Mouse (Mus musculus): Measurements from ENCODE around the gene Ttc34.

The Ttc34 gene

GRCm38 (mm10) chr4:154837170-154837569 is at the start of gene Ttc34:
Gene Ttc34, plus strand, starts transcription at chr4:154837459.
- peak; percentile 21 to 32 for DNase-seq (ENCODE audit: low read depth in 1 of 2, low spot score in 2 of 2)

- DNase-seq (ENCODE audit: low read depth in 1 of 2, low spot score in 2 of 2) = no peak
These were observed 49.1 kb upstream of the Ttc34 start for GRCm38 (mm10) chr4:154787960-154788702.

- DNase-seq (ENCODE audit: low read depth in 1 of 2, low spot score in 2 of 2) = no peak
These were observed 45.4 kb upstream of the Ttc34 start for GRCm38 (mm10) chr4:154791894-154792293.

GRCm38 (mm10) chr4:154793499-154793898 is 43.8 kb upstream of the Ttc34 start:
- DNase-seq (ENCODE audit: low read depth in 1 of 2, low spot score in 2 of 2) = no peak

DNA sequence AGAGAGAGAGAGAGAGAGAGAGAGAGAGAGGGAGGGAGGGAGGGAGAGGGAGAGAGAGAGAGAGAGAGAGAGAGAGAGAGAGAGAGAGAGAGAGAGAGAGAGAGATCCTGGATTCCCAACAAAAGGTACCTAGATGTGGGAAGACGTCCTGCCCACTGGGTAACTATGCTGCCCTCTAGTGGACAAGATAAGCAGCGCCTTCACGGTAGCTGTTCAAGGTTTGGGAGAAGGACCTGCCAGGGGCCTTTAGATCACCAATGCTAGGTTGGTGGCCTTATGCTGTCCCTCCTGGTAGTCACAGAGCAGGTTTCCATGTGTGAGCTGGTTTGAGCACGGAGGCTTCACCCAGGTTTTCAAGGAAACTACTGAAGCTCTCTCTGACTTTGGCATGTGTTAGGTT is 39.4 kb upstream of the Ttc34 start:
- DNase-seq (ENCODE audit: low read depth in 1 of 2, low spot score in 2 of 2) = no peak

- DNase-seq (ENCODE audit: low read depth in 1 of 2, low spot score in 2 of 2) = no peak
These were observed 36.7 kb upstream of the Ttc34 start for GRCm38 (mm10) chr4:154800543-154800942.

DNA sequence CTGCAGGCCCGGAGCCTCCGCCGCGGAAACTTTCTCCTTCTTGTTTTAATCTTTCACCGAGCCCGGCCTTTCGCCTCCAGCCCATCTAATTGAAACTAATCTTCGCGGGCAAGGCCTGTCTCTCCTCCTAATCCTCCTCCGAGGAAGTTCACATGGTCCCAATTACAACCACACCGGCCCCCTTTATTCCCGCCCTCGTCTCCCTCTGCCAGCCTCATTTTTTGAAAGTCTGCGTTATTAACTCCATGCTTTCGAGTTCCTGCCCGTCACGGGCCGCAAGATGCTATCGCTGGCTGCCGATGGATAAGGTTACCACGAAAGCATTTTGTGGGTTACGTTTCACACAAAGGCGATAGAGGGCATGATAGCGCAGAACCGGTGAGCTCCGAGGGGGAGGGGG is 35.0 kb upstream of the Ttc34 start:
- no peak for DNase-seq (ENCODE audit: low read depth in 1 of 2, low spot score in 2 of 2)

DNA sequence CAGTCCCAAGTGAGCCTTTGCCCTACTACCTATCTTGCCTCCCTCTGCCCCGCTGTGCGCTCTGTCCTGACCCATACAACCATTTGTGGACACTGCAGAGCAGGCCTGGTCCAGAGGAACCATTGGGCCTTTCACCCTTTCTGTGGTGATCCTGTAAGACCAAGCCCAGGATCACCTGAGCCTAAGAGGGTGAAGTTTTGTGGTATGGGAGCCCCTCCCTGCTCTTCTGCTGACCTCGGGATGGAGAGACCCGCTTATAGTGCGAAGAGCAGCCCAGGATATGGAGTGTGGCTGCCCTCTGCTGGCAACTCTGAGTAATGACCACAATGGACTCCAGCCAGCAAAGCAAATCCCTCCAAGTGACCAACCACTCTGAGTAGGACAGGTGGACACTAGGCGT is 11.6 kb upstream of the Ttc34 start:
- no peak for DNase-seq (ENCODE audit: low read depth in 1 of 2, low spot score in 2 of 2)

DNA sequence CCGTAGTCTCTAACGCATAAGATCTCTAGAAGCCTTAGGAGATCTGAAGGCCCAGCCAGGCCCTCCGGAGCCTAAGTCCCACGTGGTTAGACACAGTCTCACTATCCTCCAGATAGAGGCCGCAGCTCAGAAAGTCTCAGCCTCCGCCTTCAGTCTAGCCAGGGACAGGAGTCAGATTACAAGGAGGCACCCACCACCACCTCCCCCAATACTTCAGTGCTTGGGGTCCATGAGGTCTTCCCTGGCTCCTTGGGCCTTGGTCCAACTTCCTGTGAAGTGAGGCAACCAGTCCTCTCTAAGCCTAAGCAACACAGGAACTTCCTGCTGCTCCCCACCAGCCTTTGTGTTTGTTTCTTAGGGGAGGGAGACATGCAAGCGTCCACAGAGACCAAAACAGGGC is 11.0 kb upstream of the Ttc34 start:
- no peak for DNase-seq (ENCODE audit: low read depth in 1 of 2, low spot score in 2 of 2)

- DNase-seq (ENCODE audit: low read depth in 1 of 2, low spot score in 2 of 2) = no peak
These were observed 10.1 kb upstream of the Ttc34 start for GRCm38 (mm10) chr4:154827181-154827580.

DNA sequence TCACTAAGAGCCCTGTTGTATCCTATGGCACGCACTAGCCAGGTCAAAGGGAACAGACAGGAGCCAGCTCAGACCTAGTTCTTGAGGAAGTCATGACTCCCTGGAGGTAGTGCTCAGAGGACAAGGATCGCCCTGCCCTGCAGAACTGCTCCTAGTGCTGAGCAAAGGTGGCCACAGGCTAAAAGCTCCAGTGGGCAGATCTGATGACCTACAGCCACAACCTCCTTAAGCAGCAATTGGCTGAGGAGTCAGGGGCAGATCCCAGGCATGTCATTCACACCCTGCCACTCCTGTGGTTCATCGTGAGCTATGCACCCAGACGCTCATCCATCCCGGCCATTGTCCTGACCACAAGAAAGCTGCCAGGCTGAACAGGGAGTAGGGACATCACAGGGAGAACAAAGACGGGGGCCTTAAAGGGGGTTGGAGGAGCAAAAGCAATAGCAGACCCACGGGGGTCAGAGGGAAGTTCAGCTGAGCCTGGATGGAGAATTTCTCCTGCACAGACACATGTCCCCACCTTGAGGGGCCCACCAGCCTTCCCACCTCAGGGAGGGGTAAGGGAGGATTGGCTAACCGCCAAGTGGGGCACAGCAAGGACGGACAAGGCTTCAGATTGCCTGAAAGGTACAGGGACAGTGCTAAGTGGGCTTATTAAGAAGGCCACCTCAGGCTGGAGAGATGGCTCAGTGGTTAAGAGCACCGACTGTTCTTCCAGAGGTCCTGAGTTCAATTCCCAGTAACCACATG is 9.2 kb upstream of the Ttc34 start:
- no peak for DNase-seq (ENCODE audit: low read depth in 1 of 2, low spot score in 2 of 2)

DNA sequence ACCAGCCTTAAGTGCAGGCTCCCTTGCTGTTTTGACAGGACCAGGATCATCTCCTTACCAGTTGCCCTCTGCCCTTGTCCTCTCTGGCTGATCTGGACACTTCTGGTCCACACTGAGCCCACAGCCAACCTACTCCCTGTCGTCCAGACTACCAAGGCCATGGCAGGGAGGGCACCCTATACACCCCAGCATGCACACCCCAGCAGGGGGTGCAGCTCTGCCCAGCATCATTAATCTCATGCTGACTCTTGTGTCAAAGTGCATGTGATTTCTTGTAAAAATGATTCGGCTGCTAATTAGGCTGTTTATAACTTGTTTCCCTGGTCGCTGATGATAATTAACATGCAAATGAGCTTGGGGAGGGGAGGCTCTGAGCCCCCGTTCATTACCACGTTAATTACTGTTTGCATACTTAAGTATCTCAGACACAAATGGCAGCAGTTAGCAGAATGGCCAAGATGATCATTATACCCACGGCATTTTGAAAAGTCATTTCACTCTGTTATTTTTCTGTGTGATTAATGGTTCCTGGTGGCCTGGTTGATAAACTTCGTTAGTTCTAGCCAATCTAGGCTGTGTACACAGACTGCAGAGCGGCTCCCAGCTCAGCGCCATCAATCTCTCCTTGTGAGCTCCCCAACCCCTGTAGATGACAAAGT is 5.2 kb upstream of the Ttc34 start:
- no peak for DNase-seq (ENCODE audit: low read depth in 1 of 2, low spot score in 2 of 2)

DNA sequence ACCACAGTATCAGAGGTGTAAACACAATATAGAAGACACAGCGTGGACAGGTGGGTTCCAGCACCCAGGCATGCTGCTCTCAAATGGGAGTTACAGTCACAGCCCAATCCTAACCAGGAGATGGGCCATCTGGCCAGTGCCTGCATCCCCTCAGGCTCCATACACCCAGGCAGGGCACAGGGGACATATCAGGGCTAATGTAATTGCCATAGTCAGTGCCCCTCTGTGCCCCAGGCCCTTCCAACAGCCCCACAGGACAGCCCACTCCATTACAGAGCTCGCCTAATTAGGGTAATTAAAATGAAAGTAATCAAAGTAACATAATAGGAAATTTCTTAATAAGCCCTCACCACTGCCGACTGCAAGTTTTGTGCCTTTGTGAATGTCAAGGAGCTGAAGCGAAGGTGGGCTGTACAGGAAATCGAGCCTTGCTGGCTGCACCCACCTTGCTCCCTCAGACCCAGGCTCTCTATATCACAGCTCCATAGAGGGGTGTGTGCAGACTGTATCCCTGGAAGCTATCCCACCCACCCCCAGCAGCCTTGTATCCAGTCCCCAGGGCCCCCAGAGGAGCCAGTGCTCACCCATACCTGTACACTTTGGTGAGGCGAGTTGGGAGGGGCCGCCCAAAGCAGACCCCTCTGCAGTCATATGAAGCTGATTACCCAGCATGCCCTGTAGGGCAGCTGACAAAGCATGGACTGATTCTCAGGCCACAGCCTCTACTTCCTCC is 910 bp upstream of the Ttc34 start:
- DNase-seq (ENCODE audit: low read depth in 1 of 2, low spot score in 2 of 2) = no peak

DNA sequence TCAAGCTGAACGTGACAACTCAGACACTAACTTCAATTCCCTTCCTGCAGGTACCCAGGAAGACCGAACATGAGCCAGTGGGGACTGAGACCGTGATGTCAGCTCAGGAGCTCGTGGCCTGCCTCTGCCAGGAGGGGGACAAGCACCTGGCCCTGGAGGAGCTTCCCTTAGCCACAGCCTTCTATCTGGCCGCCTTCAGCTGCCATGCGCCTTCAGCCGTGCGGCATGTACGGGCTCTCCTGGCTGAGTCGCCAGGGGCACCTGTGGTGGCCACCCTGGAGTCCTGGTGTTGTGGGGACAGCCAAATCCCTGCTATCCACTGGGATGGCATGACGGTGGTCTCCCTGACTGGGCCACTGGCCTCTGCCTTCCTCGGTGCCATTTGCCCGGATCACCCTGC is 1.5 kb downstream of the Ttc34 start:
- DNase-seq (ENCODE audit: low read depth in 1 of 2, low spot score in 2 of 2) = no peak

GRCm38 (mm10) chr4:154839406-154839805 is 2.1 kb downstream of the Ttc34 start:
- no peak for DNase-seq (ENCODE audit: low read depth in 1 of 2, low spot score in 2 of 2)

DNA sequence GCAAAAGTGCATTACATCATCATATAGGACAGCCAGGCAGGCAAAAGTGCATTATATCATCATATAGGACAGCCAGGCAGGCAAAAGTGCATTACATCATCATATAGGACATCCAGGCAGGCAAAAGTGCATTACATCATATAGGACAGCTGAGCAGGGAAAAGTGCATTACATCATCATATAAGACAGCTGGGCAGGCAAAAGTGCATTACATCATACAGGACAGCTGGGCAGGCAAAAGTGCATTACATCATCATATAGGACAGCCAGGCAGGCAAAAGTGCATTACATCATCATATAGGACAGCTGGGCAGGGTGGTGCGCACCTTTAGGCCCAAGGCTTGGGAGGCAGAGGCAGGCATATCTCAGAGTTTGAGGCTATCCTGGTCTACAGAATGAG is 15.4 kb downstream of the Ttc34 start:
- no peak for DNase-seq (ENCODE audit: low read depth in 1 of 2, low spot score in 2 of 2)

GRCm38 (mm10) chr4:154853881-154854280 is 16.6 kb downstream of the Ttc34 start:
- no peak for DNase-seq (ENCODE audit: low read depth in 1 of 2, low spot score in 2 of 2)

GRCm38 (mm10) chr4:154854676-154855345 is 17.6 kb downstream of the Ttc34 start:
- no peak for DNase-seq (ENCODE audit: low read depth in 1 of 2, low spot score in 2 of 2)

GRCm38 (mm10) chr4:154855721-154856479 is 18.6 kb downstream of the Ttc34 start:
- DNase-seq (ENCODE audit: low read depth in 1 of 2, low spot score in 2 of 2) = no peak

DNA sequence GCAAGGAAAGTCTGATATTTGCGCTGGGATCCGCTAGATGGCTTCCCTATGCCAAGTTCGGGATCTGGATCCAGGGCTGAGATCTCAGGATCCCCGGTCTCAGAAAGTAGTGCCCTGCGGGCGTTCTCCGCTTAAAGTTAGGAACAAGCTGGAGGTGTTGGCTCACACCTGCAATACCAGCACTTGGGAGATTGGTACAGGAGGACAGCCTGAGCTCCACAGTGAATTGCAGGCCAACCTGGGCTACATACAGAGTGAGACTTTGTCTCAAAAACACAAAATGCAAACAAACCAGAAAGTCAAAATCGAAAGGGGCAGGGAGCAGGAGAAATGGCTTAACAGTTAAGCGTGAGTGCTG is 19.2 kb downstream of the Ttc34 start:
- no peak for DNase-seq (ENCODE audit: low read depth in 1 of 2, low spot score in 2 of 2)
